Mouse (Mus musculus) embryonic facial prominence, embryonic 11.5 days (tissue): ENCODE data around the gene Samhd1. TPM values are rescaled to one million over a fixed set of nuclear protein-coding genes. Genes with fewer than 3 reads are reported as not detected.

Experiments
- ATAC-seq: fragments of 200-750 bp; cut with Nextera tagmentation; replicated peaks from 2 replicates; pipeline ENCODE4 v1.8.0; 2017; ENCODE audit warnings: low read depth; ENCODE audit not compliant: insufficient number of reproducible peaks, low FRiP score, low TSS enrichment
- DNase-seq: peaks from one replicate; pipeline ENCODE4 v3.0.0-alpha.2; 2015; ENCODE audit warnings: low spot score
- H3K27ac ChIP-seq: fragments of 300-500 bp; sonication (generic); replicated peaks from 2 replicates; pipeline ENCODE4 v1.5.1; 2014; ENCODE audit warnings: mild to moderate bottlenecking, low read depth, low read length, control low read depth
- H3K27me3 ChIP-seq: fragments of 300-500 bp; sonication (generic); 2 replicates; pipeline ENCODE4 v1.6.1; 2014; ENCODE audit warnings: mild to moderate bottlenecking, low read length, moderate library complexity, mixed read lengths; ENCODE audit not compliant: control insufficient read depth, insufficient read depth
- H3K36me3 ChIP-seq: fragments of 300-500 bp; sonication (generic); replicated peaks from 2 replicates; pipeline ENCODE4 v1.6.1; 2014; ENCODE audit warnings: low read depth, mild to moderate bottlenecking, low read length, moderate library complexity, mixed read lengths; ENCODE audit not compliant: control insufficient read depth, insufficient read depth
- H3K4me1 ChIP-seq: fragments of 300-500 bp; sonication (generic); 2 replicates; pipeline ENCODE4 v1.6.1; 2014; ENCODE audit warnings: low read length, mixed read lengths; ENCODE audit not compliant: control insufficient read depth, insufficient read depth
- H3K4me2 ChIP-seq: fragments of 300-500 bp; sonication (generic); 2 replicates; pipeline ENCODE4 v1.6.1; 2014; ENCODE audit warnings: low read depth, mild to moderate bottlenecking, control low read depth, low read length, moderate library complexity
- H3K4me3 ChIP-seq: fragments of 300-500 bp; sonication (generic); 2 replicates; pipeline ENCODE4 v1.5.1; 2014; ENCODE audit warnings: low read depth, low read length, control low read depth
- H3K9ac ChIP-seq: fragments of 300-500 bp; sonication (generic); replicated peaks from 2 replicates; pipeline ENCODE4 v1.6.1; 2014; ENCODE audit warnings: mild to moderate bottlenecking, control low read depth, low read length
- H3K9me3 ChIP-seq: fragments of 300-500 bp; sonication (generic); replicated peaks from 2 replicates; pipeline ENCODE4 v1.6.1; 2016; ENCODE audit warnings: mild to moderate bottlenecking, low read length, inconsistent platforms, mixed read lengths; ENCODE audit not compliant: control insufficient read depth
- WGBS: fragments of 180-500 bp; shearing (Covaris S2); extraction: QIAGEN DNeasy Blood & Tissue Kit; methylation state at CpG from one replicate; pipeline ENCODE4 v1.1.7; 2014; 5-methylcytosine and 5-hydroxymethylcytosine counted together
- polyA plus RNA-seq: library from polyadenylated mRNA; unstranded; fragments of >200 nt; fragmentation: Nextera tagmentation; extraction: Ambion mirVana; gene quantifications from 2 replicates; pipeline ENCODE4 v1.2.1, GENCODE M21; 2014

The Samhd1 gene
- polyA plus RNA-seq, 1 experiment from 2014 or later: 34.0 TPM

DNA sequence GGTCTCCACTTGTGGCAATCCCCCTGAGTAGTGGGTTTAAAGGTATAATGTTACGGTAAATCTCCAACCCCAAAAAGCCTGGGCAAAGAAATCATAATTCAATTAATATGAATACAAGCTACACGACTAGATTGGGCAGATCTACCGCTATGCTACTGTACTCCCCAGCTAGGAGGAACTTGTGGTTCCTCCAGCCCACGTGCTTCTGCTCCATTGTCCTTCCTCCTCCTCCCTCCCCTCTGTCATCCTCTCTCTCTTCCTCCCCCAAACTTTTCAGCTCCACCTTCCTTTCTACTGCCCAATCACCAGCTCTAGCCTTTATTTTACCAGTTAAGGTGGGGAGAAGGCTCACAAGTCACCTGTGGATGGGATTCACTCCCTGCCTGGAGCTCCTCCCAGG is 26.8 kb downstream of the Samhd1 start:
- Histone ChIP-seq H3K9ac (no peak overlapping the region), H3K36me3 (no peaks in the 10 kb centered on the region; the same call in 1 of the 2 replicates), H3K4me3 (no peak overlapping the region), H3K9me3 (no peaks in the 10 kb centered on the region), H3K4me1 (no peaks in the 10 kb centered on the region), H3K4me2 (no peak overlapping the region), H3K27ac (no peak overlapping the region), H3K27me3 (no peaks in the 10 kb centered on the region)
- 91% methylated on average over 4 of the region's 4 CpGs for WGBS
- DNase-seq (no peak), ATAC-seq (no peak)

DNA sequence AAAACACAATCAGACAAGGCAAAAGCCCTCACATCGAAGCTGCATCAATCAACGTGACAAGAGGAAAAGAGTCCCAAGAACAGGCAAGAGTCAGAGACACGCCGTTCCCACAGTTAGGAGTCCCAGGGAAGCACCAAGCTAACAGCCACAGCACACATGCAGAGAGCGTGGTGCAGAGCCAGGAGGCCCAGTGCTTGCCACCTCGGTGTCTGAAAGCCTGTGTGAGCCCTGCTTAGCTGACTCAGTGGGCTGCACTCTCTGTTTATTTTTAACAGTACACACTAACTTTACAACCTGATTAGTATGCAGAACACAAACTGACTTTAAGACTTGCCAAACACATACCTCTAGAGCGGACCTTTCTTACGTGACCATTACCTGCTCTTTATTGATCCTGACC is 30.6 kb downstream of the Samhd1 start:
- no peak for DNase-seq
- no peak overlapping the region for H3K27ac ChIP-seq
- no peak overlapping the region for H3K4me3 ChIP-seq
- no peaks in the 10 kb centered on the region for H3K27me3 ChIP-seq
- WGBS: 92% methylated on average over 8 of the region's 8 CpGs
- H3K4me2 ChIP-seq: no peak overlapping the region
- peaks cover 2% of the 10 kb centered on the region; the same call in 1 of the 2 replicates for H3K36me3 ChIP-seq
- no peak overlapping the region for H3K9ac ChIP-seq
- no peak for ATAC-seq
- H3K4me1 ChIP-seq: no peaks in the 10 kb centered on the region
- no peaks in the 10 kb centered on the region for H3K9me3 ChIP-seq

DNA sequence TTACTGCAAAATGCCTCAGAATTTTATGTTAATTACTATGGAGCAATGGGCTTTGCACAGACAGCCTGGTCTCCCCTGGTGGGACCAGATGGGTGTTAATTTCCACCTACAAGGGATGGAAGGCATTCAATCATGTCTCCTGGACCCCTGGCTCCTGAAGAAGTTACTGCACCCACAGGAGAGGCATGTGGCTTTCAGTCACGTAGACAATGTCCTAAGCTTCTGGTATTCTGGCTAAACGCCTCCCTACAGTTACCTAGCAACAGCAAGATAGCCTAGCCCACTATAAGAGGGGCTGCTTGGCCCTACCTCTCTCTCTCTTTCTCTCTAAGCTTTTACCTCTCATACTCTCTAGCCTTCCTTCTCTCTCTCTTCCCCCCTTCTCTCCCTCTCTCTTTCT is 32.8 kb downstream of the Samhd1 start:
- Histone ChIP-seq H3K36me3 (peaks cover 2% of the 10 kb centered on the region; the same call in 1 of the 2 replicates), H3K4me1 (no peaks in the 10 kb centered on the region), H3K27ac (no peak overlapping the region), H3K9me3 (no peaks in the 10 kb centered on the region), H3K9ac (no peak overlapping the region), H3K27me3 (no peaks in the 10 kb centered on the region), H3K4me2 (no peak overlapping the region), H3K4me3 (no peak overlapping the region)
- WGBS: 76% methylated on average over 2 of the region's 2 CpGs
- ATAC-seq: no peak
- no peak for DNase-seq

GRCm38 (mm10) chr2:157101650-157102049 is 33.4 kb downstream of the Samhd1 start:
- ATAC-seq: no peak
- Histone ChIP-seq H3K36me3 (peaks cover 2% of the 10 kb centered on the region; the same call in 1 of the 2 replicates), H3K27ac (no peak overlapping the region), H3K4me2 (no peak overlapping the region), H3K27me3 (no peaks in the 10 kb centered on the region), H3K9me3 (no peaks in the 10 kb centered on the region), H3K4me3 (no peak overlapping the region), H3K9ac (no peak overlapping the region), H3K4me1 (no peaks in the 10 kb centered on the region)
- WGBS: 98% methylated on average over 9 of the region's 9 CpGs
- DNase-seq: no peak

DNA sequence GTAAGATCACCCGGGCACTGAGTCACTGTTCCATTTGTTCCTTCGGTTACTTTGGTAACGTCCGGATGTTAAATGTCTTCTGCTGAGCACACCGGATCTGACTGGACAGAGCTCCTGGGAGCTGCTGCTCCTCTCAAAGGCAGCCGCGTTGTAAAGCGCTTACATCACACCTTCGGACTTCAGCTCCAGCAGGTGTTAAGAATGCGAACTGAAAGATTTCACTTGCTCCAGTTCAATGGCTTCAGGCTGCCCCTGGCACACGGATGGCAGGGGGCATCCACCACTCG is 34.8 kb downstream of the Samhd1 start:
- 90% methylated on average over 12 of the region's 12 CpGs for WGBS
- Histone ChIP-seq H3K4me3 (no peak overlapping the region), H3K4me2 (no peak overlapping the region), H3K4me1 (no peaks in the 10 kb centered on the region), H3K9me3 (no peaks in the 10 kb centered on the region), H3K9ac (no peak overlapping the region), H3K27ac (no peak overlapping the region), H3K36me3 (peaks cover 2% of the 10 kb centered on the region; the same call in 1 of the 2 replicates), H3K27me3 (no peaks in the 10 kb centered on the region)
- DNase-seq (no peak), ATAC-seq (no peak)

DNA sequence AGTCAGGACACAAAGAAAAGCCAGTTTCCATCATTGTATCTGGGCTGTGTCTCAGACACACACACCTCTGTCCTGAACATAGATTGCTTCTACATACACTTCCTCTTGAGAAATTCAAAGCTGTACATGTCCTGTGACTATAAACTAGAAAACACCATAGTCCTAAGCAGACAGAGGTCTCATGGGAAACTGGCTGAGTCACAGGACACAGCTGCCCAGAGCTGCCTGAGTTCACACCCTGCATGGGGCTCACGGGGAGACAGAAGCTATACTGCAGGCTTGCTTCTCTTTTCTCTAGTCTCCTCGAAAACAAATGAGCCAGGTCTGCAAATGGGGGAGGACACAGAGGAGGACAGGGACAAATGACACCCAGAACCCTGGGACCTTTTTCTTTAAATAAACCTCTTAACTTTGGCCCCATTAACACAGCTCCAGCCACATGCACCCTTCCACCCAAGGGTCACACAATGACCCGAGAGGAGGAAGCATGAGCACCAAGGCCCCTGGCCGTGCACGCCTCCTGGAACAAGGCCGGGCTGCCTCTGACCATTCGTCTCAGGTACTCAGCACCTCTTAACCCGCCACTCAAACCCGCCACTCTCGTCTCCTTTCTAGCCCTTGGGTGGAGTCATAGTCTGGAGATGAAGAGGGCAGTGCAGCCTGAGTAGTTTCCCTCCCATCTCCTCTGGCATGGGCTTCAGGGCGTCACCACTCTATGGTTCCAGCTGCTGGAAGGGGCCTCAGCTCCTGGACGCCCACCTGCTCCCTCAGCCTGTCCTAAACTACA is 35.3 kb downstream of the Samhd1 start:
- DNase-seq (no peak), ATAC-seq (no peak)
- H3K9me3 ChIP-seq: no peaks in the 10 kb centered on the region
- no peak overlapping the region for H3K4me2 ChIP-seq
- H3K27ac ChIP-seq: no peak overlapping the region
- H3K36me3 ChIP-seq: peaks cover 2% of the 10 kb centered on the region; the same call in 1 of the 2 replicates
- WGBS: 89% methylated on average over 12 of the region's 12 CpGs
- no peak overlapping the region for H3K9ac ChIP-seq
- no peaks in the 10 kb centered on the region for H3K27me3 ChIP-seq
- H3K4me1 ChIP-seq: no peaks in the 10 kb centered on the region
- no peak overlapping the region for H3K4me3 ChIP-seq

DNA sequence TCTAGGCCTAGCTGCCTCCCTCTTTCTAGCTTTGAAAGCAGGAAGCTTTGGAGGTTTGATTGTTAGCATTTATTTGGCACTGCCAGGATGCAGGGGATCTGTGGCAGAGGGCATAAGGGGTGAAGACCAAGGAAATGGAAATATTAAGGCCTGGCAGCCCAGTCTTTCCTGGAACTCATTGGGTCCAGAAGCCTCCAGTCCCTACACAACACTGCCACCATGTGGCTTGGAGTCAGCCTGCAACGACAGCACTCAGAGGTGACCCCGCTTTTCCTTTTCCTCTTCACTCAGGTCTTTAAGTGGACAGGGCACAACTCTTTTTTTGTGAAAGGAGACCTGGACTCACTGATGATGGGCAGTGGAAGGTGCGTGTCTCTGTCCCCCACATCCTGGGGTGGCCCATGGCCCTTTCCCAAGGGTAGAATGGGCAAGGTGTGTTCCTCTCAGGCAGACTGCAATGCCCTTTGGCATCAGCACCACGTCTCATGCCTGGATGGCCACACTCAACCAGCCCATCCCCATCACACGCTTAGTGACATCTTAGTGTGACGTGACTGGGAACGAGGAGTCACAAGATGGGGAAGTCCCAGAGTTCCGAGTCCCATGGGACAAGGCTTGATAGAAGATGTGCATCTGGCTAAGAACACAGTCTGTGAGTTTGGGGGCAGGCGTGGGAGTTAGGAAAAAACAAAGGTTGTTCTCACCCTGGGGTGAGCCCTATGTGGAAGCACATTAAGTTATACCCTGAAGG is 39.9 kb downstream of the Samhd1 start:
- no peaks in the 10 kb centered on the region for H3K9me3 ChIP-seq
- no peak overlapping the region for H3K4me3 ChIP-seq
- H3K36me3 ChIP-seq: no peaks in the 10 kb centered on the region; the same call in 1 of the 2 replicates
- no peak overlapping the region for H3K27ac ChIP-seq
- peak; percentile 79 for DNase-seq
- WGBS: 61% methylated on average over 9 of the region's 9 CpGs
- no peak overlapping the region for H3K4me2 ChIP-seq
- H3K27me3 ChIP-seq: no peaks in the 10 kb centered on the region
- H3K9ac ChIP-seq: no peak overlapping the region
- H3K4me1 ChIP-seq: no peaks in the 10 kb centered on the region
- ATAC-seq: no peak; the same call in 1 of the 2 replicates

GRCm38 (mm10) chr2:157092024-157092423 is 43.0 kb downstream of the Samhd1 start:
- Histone ChIP-seq H3K4me2 (no peak overlapping the region), H3K4me3 (no peak overlapping the region), H3K27me3 (no peaks in the 10 kb centered on the region), H3K4me1 (no peaks in the 10 kb centered on the region), H3K36me3 (no peaks in the 10 kb centered on the region; the same call in 1 of the 2 replicates), H3K9ac (no peak overlapping the region; the same call in 1 of the 2 replicates), H3K27ac (no peak overlapping the region), H3K9me3 (no peaks in the 10 kb centered on the region)
- WGBS: 72% methylated on average over 8 of the region's 8 CpGs
- ATAC-seq: no peak
- no peak for DNase-seq
